Comparison of ENCODE assay signal across 19 mouse cellular contexts in genomic region chr15:62659096-62659495, GRCm38 (mm10).
DNase-seq lines count a peak whose midpoint lies in the region; ATAC-seq and TF ChIP-seq lines count a peak whose summit lies in the region.
"Had no signal": no experiment of that assay in that cellular context is flagged by ENCODE, and none has a peak within 500 bp of the region (broad histone marks: within the 10 kb centered on the region; RNA-seq: fewer than 3 reads in every experiment).

No protein-coding gene starts in this region.

- H3K4me2 ChIP-seq in myocyte (ENCODE audit: low read depth), result peak overlapping the region; percentile 37
- H3K4me2 ChIP-seq: embryonic facial prominence, embryonic 12.5 days; forebrain, embryonic 13.5 days; heart, embryonic 12.5 days; hindbrain, embryonic 14.5 days had no signal

- no peak overlapping the region for H3K4me3 ChIP-seq in myocyte
- H3K4me3 ChIP-seq: embryonic facial prominence, embryonic 12.5 days; forebrain, embryonic 13.5 days; heart, embryonic 12.5 days; hindbrain, embryonic 10.5 days had no signal

- no peak for TF ChIP-seq POLR2A in myocyte (IDR thresholded peaks at IDR 0.05; ENCODE audit: insufficient read length, low read depth)

- H3K36me3 ChIP-seq in myocyte (ENCODE audit: control insufficient read depth, insufficient read depth), result no peaks in the 10 kb centered on the region
- H3K36me3 ChIP-seq: embryonic facial prominence, embryonic 12.5 days; heart, embryonic 12.5 days; hindbrain, embryonic 10.5 days had no signal

- no peak for ATAC-seq in granulocyte monocyte progenitor cell, adult 5-6 weeks (replicated peaks; ENCODE audit: poor library complexity, severe bottlenecking)
- ATAC-seq: activated CD4-positive, CD25-positive, alpha-beta regulatory T cell, adult 4 months; forebrain, embryonic 13.5 days; forebrain, postnatal 0 days; intestine, embryonic 16.5 days had no signal

- DNase-seq in 3134 (ENCODE audit: extremely low read depth, insufficient read length, low spot score), result peak; percentile 72
- DNase-seq in 3T3-L1 (ENCODE audit: low read depth, low spot score), result peak; percentile 59
- DNase-seq in NIH3T3 (ENCODE audit: low read depth), result peak; percentile 64
- no peak for DNase-seq in left cerebral cortex, postnatal 10 days (ENCODE audit: extremely low spot score in 1 of 2, low spot score in 2 of 2)
- DNase-seq: adrenal gland, adult 8-10 months; cerebellum, adult 8-10 months; cerebellum, postnatal 14 days; forebrain, postnatal 0 days; gastrocnemius, postnatal 14 days; kidney, adult 8-10 months had no signal

- H3K27me3 ChIP-seq in myocyte (ENCODE audit: control insufficient read depth, insufficient read depth, insufficient read length), result no peaks in the 10 kb centered on the region
- H3K27me3 ChIP-seq: embryonic facial prominence, embryonic 12.5 days; forebrain, embryonic 13.5 days; heart, embryonic 12.5 days had no signal

- no peak overlapping the region for H3ac ChIP-seq in myocyte (ENCODE audit: control insufficient read depth, insufficient read length)

- intact Hi-C loops in left cerebral cortex, postnatal 10 days (cut with DNase I), result no loop called here

- no peaks in the 10 kb centered on the region for H3K79me2 ChIP-seq in myocyte (ENCODE audit: control insufficient read depth, insufficient read depth)

TF ChIP-seq in myocyte, 11 proteins besides CTCF, POLR2A, EP300 and RAD21:
- TF ChIP-seq CEBPB (IDR thresholded peaks at IDR 0.05; ENCODE audit: insufficient read depth, poor library complexity, severe bottlenecking), result no peak
- TF ChIP-seq REST (IDR thresholded peaks at IDR 0.05; ENCODE audit: insufficient read depth, insufficient read length), result no peak
- no peak for TF ChIP-seq E2F4 (IDR thresholded peaks at IDR 0.05; ENCODE audit: insufficient read depth)
- no peak for TF ChIP-seq MAX (IDR thresholded peaks at IDR 0.05; ENCODE audit: low read depth)
- TF ChIP-seq TCF3 (IDR thresholded peaks at IDR 0.05; ENCODE audit: insufficient read length, low read depth), result no peak
- TF ChIP-seq POLR2AphosphoS2 (IDR thresholded peaks at IDR 0.05; ENCODE audit: insufficient read length, low read depth), result no peak
- TF ChIP-seq MYOG (IDR thresholded peaks at IDR 0.05; ENCODE audit: control insufficient read depth in 1 of 3, insufficient read depth in 1 of 3, insufficient read length in 2 of 3, low read depth in 2 of 3), result no peak
- TF ChIP-seq USF1 (IDR thresholded peaks at IDR 0.05; ENCODE audit: low read depth), result no peak
- no peak for TF ChIP-seq MYOD1 (IDR thresholded peaks at IDR 0.05; ENCODE audit: control insufficient read depth in 1 of 3, insufficient read length in 2 of 3, low read depth in 2 of 3)
- TF ChIP-seq SRF (IDR thresholded peaks at IDR 0.05; ENCODE audit: control insufficient read depth, insufficient read length, low read depth), result no peak
- no peak for TF ChIP-seq TCF12 (IDR thresholded peaks at IDR 0.05; ENCODE audit: insufficient read depth, poor library complexity, severe bottlenecking)

Comparison
In these comparisons a context has a peak if more than half of its experiments do, and no peak if none do; other contexts are left out.
1. DNase-seq: peak in 3134 (single experiment), 3T3-L1 (single experiment) and NIH3T3 (single experiment); none in left cerebral cortex, postnatal 10 days (0 of 2).